ENCODE assay signal across 8 mouse cellular contexts in genomic region chr2:76674725-76675427, GRCm38 (mm10). TPM values are rescaled to one million over a fixed set of nuclear protein-coding genes. Genes with fewer than 3 reads are reported as not detected.
DNase-seq lines count a peak whose midpoint lies in the region; ATAC-seq and TF ChIP-seq lines count a peak whose summit lies in the region.

Plekha3 (plus strand) TSS chr2:76675281.

- no peaks in the 10 kb centered on the region for H3K27me3 ChIP-seq in kidney, embryonic 14.5 days (ENCODE audit: control insufficient read depth, insufficient read depth, low read length)
- no peaks in the 10 kb centered on the region for H3K27me3 ChIP-seq in limb, embryonic 14.5 days (ENCODE audit: control insufficient read depth, insufficient read depth, low read length)
- H3K27me3 ChIP-seq in midbrain, embryonic 16.5 days (ENCODE audit: control insufficient read depth, insufficient read depth, low read depth, low read length) = no peaks in the 10 kb centered on the region
- no peaks in the 10 kb centered on the region for H3K27me3 ChIP-seq in spleen, adult 2 months (ENCODE audit: control insufficient read depth, insufficient read depth, low read length)

- peak; percentile 85 for ATAC-seq in kidney, embryonic 14.5 days (ENCODE audit: low FRiP score, low TSS enrichment)
- peak; percentile 72 for ATAC-seq in limb, embryonic 14.5 days (ENCODE audit: low FRiP score, low read depth)
- ATAC-seq in midbrain, embryonic 16.5 days = peak; percentile 81

- peak within 1 kb of the TSS; percentile 91 for H3K9ac ChIP-seq in kidney, embryonic 14.5 days (ENCODE audit: low read depth, low read length)
- peak within 1 kb of the TSS; percentile 89 for H3K9ac ChIP-seq in limb, embryonic 14.5 days (ENCODE audit: low read depth, low read length, severe bottlenecking)
- peak within 1 kb of the TSS; percentile 81 for H3K9ac ChIP-seq in midbrain, embryonic 16.5 days (ENCODE audit: low read depth, low read length)

- H3K27ac ChIP-seq in embryonic fibroblast, embryonic 13.5 days (ENCODE audit: insufficient read depth, low read length) = peak within 1 kb of the TSS; percentile 74
- H3K27ac ChIP-seq in kidney, embryonic 14.5 days (ENCODE audit: low read depth, low read length) = peak within 1 kb of the TSS; percentile 85; the same call in 1 of the 2 replicates
- peak within 1 kb of the TSS; percentile 76 for H3K27ac ChIP-seq in limb, embryonic 14.5 days (replicated peaks; ENCODE audit: low read depth, low read length)
- peak within 1 kb of the TSS; percentile 81 for H3K27ac ChIP-seq in midbrain, embryonic 16.5 days (ENCODE audit: low read length)
- H3K27ac ChIP-seq in spleen, adult 2 months (ENCODE audit: insufficient read depth, low read length) = peak within 1 kb of the TSS; percentile 83

- peak; percentile 68 for TF ChIP-seq POLR2A in embryonic fibroblast, embryonic 13.5 days (IDR thresholded peaks at IDR 0.05; ENCODE audit: low read depth, low read length)
- TF ChIP-seq POLR2A in limb, embryonic 14.5 days (IDR thresholded peaks at IDR 0.05; ENCODE audit: borderline replicate concordance, extremely low read depth, insufficient read depth, insufficient read length) = peak; percentile 76; the same call in 1 of the 2 replicates
- no peak; the same call in none of the 2 replicates for TF ChIP-seq POLR2A in spleen, adult 2 months (IDR thresholded peaks at IDR 0.05; ENCODE audit: low read depth, low read length)

- peak within 1 kb of the TSS; percentile 99 for H3K4me3 ChIP-seq in embryonic fibroblast, embryonic 13.5 days (ENCODE audit: insufficient read depth, low read length)
- H3K4me3 ChIP-seq in kidney, embryonic 14.5 days (ENCODE audit: low read length) = peak within 1 kb of the TSS; percentile 88
- peak within 1 kb of the TSS; percentile 80 for H3K4me3 ChIP-seq in limb, embryonic 14.5 days (replicated peaks; ENCODE audit: low read length)
- H3K4me3 ChIP-seq in midbrain, embryonic 16.5 days (ENCODE audit: low read depth, low read length) = peak within 1 kb of the TSS; percentile 73
- peak within 1 kb of the TSS; percentile 64 for H3K4me3 ChIP-seq in spleen, adult 2 months (ENCODE audit: extremely low read depth, insufficient read depth, insufficient read length)

- TF ChIP-seq CTCF in embryonic fibroblast, embryonic 13.5 days (IDR thresholded peaks at IDR 0.05; ENCODE audit: borderline replicate concordance, insufficient read depth, low read length) = no peak
- no peak for TF ChIP-seq CTCF in spleen, adult 2 months (IDR thresholded peaks at IDR 0.05; ENCODE audit: extremely low read depth, insufficient read depth, insufficient read length, insufficient replicate concordance)

- 4% methylated on average over 49 of the region's 52 CpGs for WGBS in kidney, embryonic 14.5 days
- 8% methylated on average over 25 of the region's 52 CpGs for WGBS in limb, embryonic 14.5 days
- WGBS in midbrain, embryonic 16.5 days = 5% methylated on average over 39 of the region's 52 CpGs
- WGBS in spleen, adult 2 months = 3% methylated on average over 52 of the region's 52 CpGs

- peak; percentile 75 for DNase-seq in 416B (ENCODE audit: low read depth)
- peak; percentile 55 to 79 for DNase-seq in adrenal gland, postnatal 4 days (ENCODE audit: low spot score in 2 of 2)
- peak; percentile 88 to 90 for DNase-seq in heart, adult 9 months (ENCODE audit: low spot score in 2 of 2)
- peak; percentile 74 for DNase-seq in limb, embryonic 14.5 days (ENCODE audit: low spot score)
- DNase-seq in spleen, adult 2 months (ENCODE audit: low read depth in 1 of 2, low spot score in 2 of 2) = peak; percentile 41 to 81

- H3K4me2 ChIP-seq in kidney, embryonic 14.5 days (replicated peaks; ENCODE audit: low read depth, low read length) = peak within 1 kb of the TSS; percentile 67
- H3K4me2 ChIP-seq in limb, embryonic 14.5 days (replicated peaks; ENCODE audit: low read depth, low read length, severe bottlenecking) = peak within 1 kb of the TSS; percentile 66
- H3K4me2 ChIP-seq in midbrain, embryonic 16.5 days (ENCODE audit: low read length) = peak within 1 kb of the TSS; percentile 67

- H3K36me3 ChIP-seq in kidney, embryonic 14.5 days (ENCODE audit: control insufficient read depth, insufficient read depth, low read length) = peaks cover 4% of the 10 kb centered on the region; the same call in 1 of the 2 replicates
- peaks cover 8% of the 10 kb centered on the region for H3K36me3 ChIP-seq in limb, embryonic 14.5 days (ENCODE audit: control insufficient read depth, insufficient read depth, low read length)
- no peaks in the 10 kb centered on the region for H3K36me3 ChIP-seq in midbrain, embryonic 16.5 days (ENCODE audit: control insufficient read depth, insufficient read depth, low read length)
- H3K36me3 ChIP-seq in spleen, adult 2 months (ENCODE audit: control insufficient read depth, insufficient read depth, low read length) = no peaks in the 10 kb centered on the region; the same call in 1 of the 2 replicates

- H3K9me3 ChIP-seq in kidney, embryonic 14.5 days (ENCODE audit: control insufficient read depth, low read length) = no peaks in the 10 kb centered on the region
- no peaks in the 10 kb centered on the region for H3K9me3 ChIP-seq in limb, embryonic 14.5 days (ENCODE audit: control insufficient read depth, low read length)
- no peaks in the 10 kb centered on the region for H3K9me3 ChIP-seq in midbrain, embryonic 16.5 days (replicated peaks; ENCODE audit: control insufficient read depth, low read length, poor library complexity, severe bottlenecking)

- 0 out of 2 replicates have a peak, but pooled peaks cover 4% of the 10 kb centered on the region for H3K4me1 ChIP-seq in embryonic fibroblast, embryonic 13.5 days (ENCODE audit: control insufficient read depth, insufficient read depth, low read length)
- peaks cover 21% of the 10 kb centered on the region; the same call in 1 of the 2 replicates for H3K4me1 ChIP-seq in kidney, embryonic 14.5 days (ENCODE audit: control insufficient read depth, insufficient read depth, low read length)
- H3K4me1 ChIP-seq in limb, embryonic 14.5 days (ENCODE audit: control insufficient read depth, insufficient read depth, low read length) = peaks cover 19% of the 10 kb centered on the region
- peaks cover 25% of the 10 kb centered on the region for H3K4me1 ChIP-seq in midbrain, embryonic 16.5 days (ENCODE audit: control insufficient read depth, insufficient read depth, low read length)
- H3K4me1 ChIP-seq in spleen, adult 2 months (ENCODE audit: control insufficient read depth, insufficient read depth, insufficient read length) = peaks cover 15% of the 10 kb centered on the region; the same call in 1 of the 2 replicates

RNA-seq across cellular contexts. Expression of gene Plekha3, which starts in this region (rescaled TPM):
- 10 to 100 TPM; 35.9 to 37.7 TPM for total RNA-seq in adrenal gland, postnatal 4 days (2021)
- 41.0 and 47.5 TPM in 2 replicates for polyA plus RNA-seq in embryonic fibroblast, embryonic 13.5 days (2011; ENCODE audit: insufficient read length, low read depth, missing spikeins)
- 14.9 and 15.3 TPM in 2 replicates for polyA plus RNA-seq in kidney, embryonic 14.5 days (2014; fragmentation: Nextera tagmentation; extraction: Ambion mirVana)
- 17.3 and 17.8 TPM in 2 replicates for polyA plus RNA-seq in limb, embryonic 14.5 days (2012; rRNA removed)
- 13.9 and 14.5 TPM in 2 replicates for polyA plus RNA-seq in limb, embryonic 14.5 days (2014; fragmentation: Nextera tagmentation; extraction: Ambion mirVana)
- 5.5 and 6.8 TPM in 2 replicates for polyA plus RNA-seq in midbrain, embryonic 16.5 days (2015; fragmentation: Nextera tagmentation; extraction: Ambion mirVana)
- polyA plus RNA-seq in spleen, adult 2 months (2012; rRNA removed) = 10.5 and 10.7 TPM in 2 replicates

Comparison
In these comparisons a context has a peak if more than half of its experiments do, and no peak if none do; other contexts are left out.
1. Peak in every context shown above with its lines: DNase-seq, ATAC-seq, H3K4me3 ChIP-seq and H3K27ac ChIP-seq.